Mouse (Mus musculus): ENCODE results near the gene Evc.

The Evc gene

GRCm38 (mm10) chr5:37310026-37310425 is 26.7 kb downstream of the Evc start:
- DNase-seq (ENCODE audit: low spot score), result no peak

- DNase-seq (ENCODE audit: low spot score), result peak; percentile 75
Measured at GRCm38 (mm10) chr5:37298370-37298769, 38.3 kb downstream of the Evc start.

- DNase-seq (ENCODE audit: low spot score), result no peak
Measured at GRCm38 (mm10) chr5:37296717-37297116, 40.0 kb downstream of the Evc start.

- DNase-seq (ENCODE audit: low spot score), result peak; percentile 43
Measured at GRCm38 (mm10) chr5:37290983-37291382, 45.7 kb downstream of the Evc start.

GRCm38 (mm10) chr5:37289236-37289635 is 47.5 kb downstream of the Evc start:
- DNase-seq (ENCODE audit: low spot score), result peak; percentile 85

GRCm38 (mm10) chr5:37288374-37288773 is 48.3 kb downstream of the Evc start:
- peak; percentile 76 for DNase-seq (ENCODE audit: low spot score)

- no peak for DNase-seq (ENCODE audit: low spot score)
Measured at GRCm38 (mm10) chr5:37281021-37281420, 55.7 kb downstream of the Evc start.

- no peak for DNase-seq (ENCODE audit: low spot score)
Measured at GRCm38 (mm10) chr5:37263816-37264215, 72.9 kb downstream of the Evc start.

- peak; percentile 19 for DNase-seq (ENCODE audit: low spot score)
Measured at GRCm38 (mm10) chr5:37261734-37262133, 75.0 kb downstream of the Evc start.

GRCm38 (mm10) chr5:37257243-37257642 is 79.5 kb downstream of the Evc start:
- DNase-seq (ENCODE audit: low spot score), result peak; percentile 58

GRCm38 (mm10) chr5:37256823-37257222 is 79.9 kb downstream of the Evc start:
- no peak for DNase-seq (ENCODE audit: low spot score)

- no peak for DNase-seq (ENCODE audit: low spot score)
Measured at GRCm38 (mm10) chr5:37254523-37254922, 82.2 kb downstream of the Evc start.

- DNase-seq (ENCODE audit: low spot score), result no peak
Measured at GRCm38 (mm10) chr5:37252101-37252804, 84.4 kb downstream of the Evc start.

GRCm38 (mm10) chr5:37251596-37251995 is 85.1 kb downstream of the Evc start:
- DNase-seq (ENCODE audit: low spot score), result no peak

- DNase-seq (ENCODE audit: low spot score), result no peak
Measured at GRCm38 (mm10) chr5:37248870-37249269, 87.8 kb downstream of the Evc start.

GRCm38 (mm10) chr5:37247456-37247855 is 89.2 kb downstream of the Evc start:
- no peak for DNase-seq (ENCODE audit: low spot score)

- peak; percentile 63 for DNase-seq (ENCODE audit: low spot score)
Measured at GRCm38 (mm10) chr5:37246138-37246910, 90.4 kb downstream of the Evc start.

GRCm38 (mm10) chr5:37245651-37246050 is 91.0 kb downstream of the Evc start:
- DNase-seq (ENCODE audit: low spot score), result peak; percentile 81

- DNase-seq (ENCODE audit: low spot score), result peak; percentile 18
Measured at GRCm38 (mm10) chr5:37244666-37245242, 91.9 kb downstream of the Evc start.

- peak; percentile 77 for DNase-seq (ENCODE audit: low spot score)
Measured at GRCm38 (mm10) chr5:37244161-37244560, 92.5 kb downstream of the Evc start.

- DNase-seq (ENCODE audit: low spot score), result peak; percentile 79
Measured at GRCm38 (mm10) chr5:37243169-37243886, 93.4 kb downstream of the Evc start.

Data from retina, embryonic 14.5 days (tissue).